Mouse (Mus musculus) forelimb bud, embryonic 11.5 days (tissue): ENCODE data around the gene Tmem9.

Experiments
- DNase-seq: peaks from one replicate; pipeline ENCODE4 v3.0.0-alpha.2; 2012; ENCODE audit warnings: low read depth, low spot score

Gene Tmem9

DNA sequence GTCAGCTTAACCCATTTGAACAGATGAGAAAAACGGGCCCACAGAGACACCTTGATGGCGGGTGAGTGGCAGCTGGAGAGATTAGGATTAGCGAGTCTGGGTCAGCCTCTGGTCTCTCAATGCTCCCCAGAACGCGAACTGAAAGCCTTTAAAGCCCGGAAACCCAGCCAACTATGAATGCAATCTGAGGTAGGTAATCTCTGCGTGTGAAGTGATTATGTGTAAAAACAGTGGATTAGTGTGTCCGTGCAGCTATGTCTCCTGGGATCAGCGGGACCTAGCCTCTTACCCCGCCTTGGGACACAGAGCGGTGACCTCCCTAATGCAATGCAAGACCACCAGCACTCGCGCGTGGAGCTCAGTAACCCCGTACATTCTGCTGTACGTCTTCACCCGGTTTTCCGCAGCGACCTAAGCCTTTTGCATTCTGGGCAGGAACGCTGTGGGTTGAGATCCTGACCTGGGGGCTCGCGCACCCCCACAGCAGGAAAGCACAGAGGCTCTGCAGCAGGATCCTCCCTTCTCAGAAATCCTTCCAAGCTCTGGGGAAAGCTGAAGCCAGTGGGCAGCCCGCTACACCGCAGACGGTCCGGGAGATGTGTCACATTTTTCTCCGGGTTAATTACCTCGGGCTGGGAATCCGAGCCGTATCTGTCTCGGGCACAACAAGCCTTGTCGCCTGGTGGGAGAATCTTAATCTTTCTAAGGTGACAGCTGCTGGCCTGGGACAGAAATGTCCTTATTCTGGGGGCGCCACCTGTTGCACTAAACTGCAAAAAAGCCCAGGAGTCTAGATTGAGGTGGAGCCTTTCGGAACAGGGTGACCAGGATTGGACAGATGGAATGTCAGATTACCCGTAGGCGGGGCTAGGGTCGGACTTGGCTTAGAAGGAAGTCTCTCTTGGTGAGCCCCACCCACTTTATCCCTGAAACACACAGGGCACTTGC lies at the start of gene Tmem9:
TSS of gene Tmem9 (plus strand) at position 940 of the 948 bp plus-strand sequence.
- peak; percentile 79 for DNase-seq

DNA sequence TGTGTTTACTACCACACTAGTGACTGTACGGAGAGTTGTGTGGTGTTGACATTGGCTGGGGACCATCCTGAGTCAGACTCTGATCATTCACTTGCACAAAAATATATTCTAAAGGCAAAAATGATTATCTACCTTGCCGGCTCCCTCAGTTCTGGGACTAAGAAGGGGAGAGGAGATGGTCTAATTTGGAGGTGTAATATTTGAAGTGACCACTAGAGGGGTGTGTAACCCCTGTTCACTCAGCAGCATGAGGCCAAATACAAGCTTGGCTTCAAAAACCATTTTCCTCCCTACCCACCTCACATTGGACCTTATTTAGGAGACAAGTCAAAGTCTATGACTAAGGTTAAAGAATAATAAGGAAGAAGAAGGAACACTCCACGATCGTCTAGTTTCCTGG lies 49.5 kb upstream of the Tmem9 start:
- peak; percentile 75 for DNase-seq

DNA sequence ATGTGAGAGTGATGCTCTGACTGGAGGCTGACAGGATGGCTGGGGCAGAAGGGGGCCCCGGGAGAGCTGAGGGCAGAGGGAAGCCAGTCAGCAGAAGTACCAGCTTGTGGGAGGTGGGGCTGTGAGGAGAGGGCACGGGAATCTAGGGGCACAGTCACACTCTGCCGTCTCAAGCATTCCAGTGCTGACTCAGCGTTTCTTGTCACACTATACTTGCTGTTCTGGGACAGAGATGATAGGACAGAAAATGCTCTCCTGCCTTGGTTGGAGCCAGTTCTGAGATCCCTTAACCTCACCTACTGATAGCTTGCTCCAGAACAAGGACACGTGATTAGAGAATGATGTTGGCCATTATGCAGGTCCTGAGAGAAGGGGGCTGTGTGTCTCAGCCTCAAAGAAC lies 44.8 kb upstream of the Tmem9 start:
- DNase-seq = no peak

- no peak for DNase-seq
These were observed 43.4 kb upstream of the Tmem9 start for GRCm38 (mm10) chr1:135964561-135964960.

DNA sequence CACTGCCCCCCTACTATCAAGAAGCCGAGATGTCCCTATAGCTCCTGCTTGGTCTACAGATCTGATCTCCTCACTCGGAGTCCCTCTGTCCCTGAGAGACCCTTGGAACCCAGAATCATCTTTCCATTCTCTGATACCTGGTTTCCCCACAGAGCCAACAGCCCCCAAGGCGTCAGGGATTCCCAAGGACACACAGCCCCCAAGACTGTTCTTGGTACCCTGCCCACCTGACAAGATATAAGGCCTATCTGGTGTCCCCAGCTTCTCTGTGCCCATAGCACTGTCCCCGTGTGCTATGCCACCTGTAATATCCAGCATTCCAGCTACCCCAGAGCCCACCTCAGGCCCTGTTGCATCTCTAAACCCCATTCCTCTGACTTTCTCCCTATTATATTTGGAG lies 40.2 kb upstream of the Tmem9 start:
- DNase-seq = no peak

DNA sequence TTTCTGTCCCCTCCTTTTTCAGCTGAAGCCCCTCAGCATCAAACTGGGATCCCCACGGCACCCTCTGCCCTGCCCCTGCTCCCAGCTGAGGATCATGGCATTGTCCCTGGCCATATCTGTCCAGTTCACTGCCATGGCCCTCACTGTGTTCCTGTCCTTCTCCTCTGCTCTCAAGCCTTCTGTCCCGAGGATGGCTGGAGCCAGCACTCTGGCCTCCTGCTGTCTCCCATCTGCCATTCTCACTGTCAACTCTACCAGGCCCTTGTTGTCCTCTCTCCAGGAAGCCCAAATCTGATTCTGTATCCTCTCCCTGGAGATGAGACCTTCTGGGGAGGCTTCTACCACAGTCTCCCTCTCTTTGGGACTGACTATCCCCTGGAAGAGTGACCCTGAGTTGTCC lies 37.5 kb upstream of the Tmem9 start:
- no peak for DNase-seq

- DNase-seq = no peak
These were observed 35.4 kb upstream of the Tmem9 start for GRCm38 (mm10) chr1:135972576-135972975.

- no peak for DNase-seq
These were observed 23.8 kb upstream of the Tmem9 start for GRCm38 (mm10) chr1:135984105-135984504.

GRCm38 (mm10) chr1:135989876-135990275 lies 18.1 kb upstream of the Tmem9 start:
- DNase-seq = no peak

- no peak for DNase-seq
These were observed 14.5 kb upstream of the Tmem9 start for GRCm38 (mm10) chr1:135993470-135993869.

DNA sequence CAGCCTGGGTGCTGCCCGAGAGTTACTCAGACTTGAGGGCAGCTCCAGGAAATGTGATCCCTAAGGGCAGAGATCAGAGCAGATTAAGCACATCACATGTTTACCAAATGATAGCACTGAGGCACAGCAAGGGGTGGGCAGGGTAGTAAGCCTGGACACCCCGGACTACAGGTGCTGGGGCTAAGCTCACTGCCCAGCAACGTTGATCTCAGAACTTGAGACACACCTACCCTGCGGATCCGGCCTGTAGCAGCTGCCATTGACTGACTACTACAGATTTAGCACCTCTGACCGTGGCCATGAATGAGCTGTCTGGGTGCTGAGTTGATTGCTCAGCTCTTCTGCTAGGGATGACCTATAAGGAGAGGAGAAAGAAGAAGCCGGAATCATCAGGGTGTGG lies 10.4 kb upstream of the Tmem9 start:
- DNase-seq = no peak

- no peak for DNase-seq
These were observed 8.1 kb upstream of the Tmem9 start for GRCm38 (mm10) chr1:135999720-136000287.

- no peak for DNase-seq
These were observed 6.5 kb upstream of the Tmem9 start for GRCm38 (mm10) chr1:136001438-136001837.

DNA sequence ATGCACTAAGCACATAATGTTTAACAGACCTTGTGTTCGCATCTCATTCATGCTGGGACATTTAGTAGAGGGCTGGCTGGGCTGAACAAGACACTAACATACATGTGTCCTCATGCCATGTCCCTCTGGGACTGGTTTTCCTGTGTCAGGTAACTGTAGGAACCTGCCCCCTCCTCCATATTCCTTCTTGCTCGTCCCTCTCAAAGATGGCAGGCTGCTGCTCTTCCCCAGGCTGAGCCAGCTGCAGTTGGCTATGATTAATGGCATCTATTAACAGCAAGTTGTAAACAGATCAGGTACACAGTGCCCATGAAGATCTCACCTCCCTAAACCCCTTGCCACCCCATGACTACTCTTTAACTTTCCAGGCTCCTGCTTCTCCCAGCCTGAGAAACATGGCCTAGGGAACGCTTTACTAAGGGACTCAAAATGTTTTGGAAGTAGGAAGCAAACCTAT lies 1.6 kb upstream of the Tmem9 start, which contains the start of gene Igfn1:
TSS of gene Igfn1 (minus strand) at position 51 of the 457 bp plus-strand sequence.
- no peak for DNase-seq

- DNase-seq = no peak
These were observed 196 bp downstream of the Tmem9 start for GRCm38 (mm10) chr1:136008159-136008533.

- DNase-seq = no peak
These were observed 2.3 kb downstream of the Tmem9 start for GRCm38 (mm10) chr1:136010247-136010646.

DNA sequence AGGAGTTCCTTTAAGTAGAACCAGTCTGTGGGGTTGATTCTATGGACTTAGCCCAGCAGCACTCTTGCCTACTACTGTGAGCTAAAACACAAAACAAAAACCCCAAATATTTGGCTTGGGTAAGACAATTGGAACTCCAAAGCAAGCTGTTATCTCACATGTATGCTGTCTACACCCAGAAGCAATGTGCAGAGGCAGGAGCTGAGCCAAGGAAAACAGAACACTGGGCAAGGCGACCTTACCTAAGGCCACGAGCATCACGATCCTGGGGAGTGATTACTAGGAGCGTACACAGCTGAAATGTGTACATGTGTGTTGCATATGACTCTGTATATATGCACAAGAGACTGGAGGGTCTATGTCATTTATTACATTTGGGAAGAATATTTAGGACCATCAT lies 5.6 kb downstream of the Tmem9 start:
- no peak for DNase-seq

DNA sequence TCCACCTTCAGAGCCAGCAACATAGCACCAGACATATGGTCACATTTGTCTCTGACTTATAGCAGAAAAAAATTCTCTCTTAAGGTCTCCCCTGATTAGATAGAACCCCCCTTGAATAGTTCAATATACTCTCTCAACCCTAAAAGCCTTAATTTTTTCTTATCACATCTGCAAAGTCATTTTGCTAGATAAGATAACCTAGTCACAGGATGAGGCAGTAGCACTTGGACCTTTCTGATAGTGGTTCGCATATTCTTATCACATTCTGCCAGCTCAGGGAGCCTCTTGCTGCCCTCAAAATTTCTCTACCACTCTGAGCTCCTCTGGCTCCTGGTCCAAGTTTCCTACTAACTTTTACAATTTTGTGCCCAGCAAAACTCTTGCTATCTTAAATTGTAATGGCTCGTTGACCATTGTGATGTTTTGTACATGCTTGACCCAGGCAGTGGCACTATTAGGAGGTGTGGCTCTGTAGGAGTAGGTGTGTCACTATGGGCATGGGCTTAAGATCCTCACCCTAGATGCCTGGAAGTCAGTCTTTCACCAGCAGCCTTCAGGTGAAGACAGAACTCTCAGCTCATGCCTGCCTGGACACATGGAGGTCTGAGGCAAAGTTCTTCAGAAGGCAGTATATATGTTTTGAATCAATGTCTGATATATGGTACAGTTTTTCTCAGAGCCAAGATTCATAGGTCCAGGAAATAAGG lies 7.0 kb downstream of the Tmem9 start:
- DNase-seq = no peak

- DNase-seq = peak; percentile 40
These were observed 9.4 kb downstream of the Tmem9 start for GRCm38 (mm10) chr1:136017307-136017706.

- DNase-seq = peak; percentile 95
These were observed 10.0 kb downstream of the Tmem9 start for GRCm38 (mm10) chr1:136017907-136018313.

GRCm38 (mm10) chr1:136018390-136019189 lies 10.6 kb downstream of the Tmem9 start:
- peak; percentile 49 for DNase-seq
